Mouse (Mus musculus) heart, adult 2 months (tissue): ENCODE results near the gene Tex26.

ENCODE experiments used
- CTCF ChIP-seq: fragments of 200-600 bp; IDR thresholded peaks from 2 replicates; pipeline ENCODE4 v1.8.1; 2022; ENCODE audit warnings: antibody characterized with exemption, mild to moderate bottlenecking, moderate library complexity
- POLR2A ChIP-seq: fragments of 200-500 bp; IDR thresholded peaks from 2 replicates; pipeline ENCODE4 v1.6.1; 2011; ENCODE audit warnings: mild to moderate bottlenecking, low read depth, low read length, control low read depth; ENCODE audit not compliant: insufficient read depth

GRCm38 (mm10) chr5:149514087-149514671 is 74.7 kb downstream of the Tex26 start:
- TF ChIP-seq CTCF (no peak), POLR2A (no peak)
